Mouse (Mus musculus): ENCODE data around the gene Ddx39. TPM values are rescaled to one million over a fixed set of nuclear protein-coding genes. Genes with fewer than 3 reads are reported as not detected.

Ddx39 gene
- polyA plus RNA-seq, 1 experiment: 28.7 TPM

DNA sequence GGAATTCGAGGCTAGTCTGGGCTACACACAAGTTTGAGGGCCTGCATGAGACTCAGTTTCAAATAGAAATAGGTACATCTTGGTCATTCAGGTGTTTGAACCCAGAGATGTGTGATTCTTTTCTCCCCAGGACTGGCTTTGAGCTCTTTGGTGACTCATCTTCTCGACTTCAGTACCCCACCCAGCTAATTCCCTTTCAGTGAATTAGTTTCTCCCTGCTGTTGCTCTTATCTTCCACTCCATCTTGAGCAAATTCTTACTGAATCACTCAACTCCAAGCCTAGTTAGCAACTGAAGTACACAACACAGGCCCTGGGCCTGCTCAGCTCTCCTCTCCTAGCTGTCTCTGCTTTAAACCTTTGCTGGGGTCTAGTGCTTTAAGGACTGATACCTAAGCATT, 1.6 kb downstream of the Ddx39 start:
- TF ChIP-seq POLR2A (IDR thresholded peaks at IDR 0.05; ENCODE audit: low read depth, low read length) (no peak), CTCF (conservative IDR thresholded peaks at IDR 0.05; ENCODE audit: insufficient read depth, insufficient read length, low read depth, low read length) (no peak)
- Histone ChIP-seq H3K4me1 (ENCODE audit: control insufficient read depth, insufficient read depth, low read length) (peaks cover 10% of the 10 kb centered on the region; the same call in 1 of the 2 replicates), H3K27ac (ENCODE audit: insufficient read depth, low read depth, low read length) (no peak overlapping the region), H3K27me3 (replicated peaks; ENCODE audit: control insufficient read depth, insufficient read depth, low read length) (no peaks in the 10 kb centered on the region), H3K36me3 (ENCODE audit: control insufficient read depth, insufficient read depth, low read length) (no peaks in the 10 kb centered on the region), H3K4me3 (ENCODE audit: insufficient read depth, low read depth, low read length) (no peak overlapping the region)
- no peak for DNase-seq
- 59% methylated on average over 2 of the region's 2 CpGs for WGBS

- H3K4me1 ChIP-seq (ENCODE audit: control insufficient read depth, insufficient read depth, low read length): peaks cover 10% of the 10 kb centered on the region; the same call in 1 of the 2 replicates
- H3K27ac ChIP-seq (ENCODE audit: insufficient read depth, low read depth, low read length): no peak overlapping the region
- WGBS: 72% methylated on average over 2 of the region's 2 CpGs
- DNase-seq: no peak
- TF ChIP-seq CTCF (conservative IDR thresholded peaks at IDR 0.05; ENCODE audit: insufficient read depth, insufficient read length, low read depth, low read length) (no peak), POLR2A (IDR thresholded peaks at IDR 0.05; ENCODE audit: low read depth, low read length) (no peak)
- H3K36me3 ChIP-seq (ENCODE audit: control insufficient read depth, insufficient read depth, low read length): no peaks in the 10 kb centered on the region; the same call in 1 of the 2 replicates
- H3K27me3 ChIP-seq (replicated peaks; ENCODE audit: control insufficient read depth, insufficient read depth, low read length): no peaks in the 10 kb centered on the region
- no peak overlapping the region for H3K4me3 ChIP-seq (ENCODE audit: insufficient read depth, low read depth, low read length)
These were observed 4.1 kb downstream of the Ddx39 start for GRCm38 (mm10) chr8:83719048-83719447.

DNA sequence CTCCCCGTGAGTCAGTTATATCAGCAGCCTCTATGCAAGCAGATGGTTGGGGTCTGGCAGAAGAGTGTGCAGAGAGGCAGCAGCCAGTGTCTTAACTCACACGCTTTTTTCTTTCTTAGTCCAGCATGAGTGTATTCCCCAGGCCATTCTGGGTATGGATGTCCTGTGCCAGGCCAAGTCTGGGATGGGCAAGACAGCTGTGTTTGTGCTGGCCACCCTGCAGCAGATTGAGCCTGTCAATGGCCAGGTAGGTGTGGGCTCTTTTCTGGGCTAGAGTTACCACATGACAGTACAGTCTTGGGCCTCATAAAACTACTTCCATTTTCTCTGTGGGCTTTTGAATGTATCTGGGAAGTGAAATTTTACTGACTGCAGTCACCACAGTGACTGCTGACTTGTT, 4.7 kb downstream of the Ddx39 start:
- WGBS: 88% methylated on average over 2 of the region's 2 CpGs
- no peak for DNase-seq
- Histone ChIP-seq H3K4me3 (ENCODE audit: insufficient read depth, low read depth, low read length) (no peak overlapping the region), H3K4me1 (ENCODE audit: control insufficient read depth, insufficient read depth, low read length) (peaks cover 10% of the 10 kb centered on the region; the same call in 1 of the 2 replicates), H3K36me3 (ENCODE audit: control insufficient read depth, insufficient read depth, low read length) (no peaks in the 10 kb centered on the region; the same call in 1 of the 2 replicates), H3K27ac (ENCODE audit: insufficient read depth, low read depth, low read length) (no peak overlapping the region), H3K27me3 (replicated peaks; ENCODE audit: control insufficient read depth, insufficient read depth, low read length) (no peaks in the 10 kb centered on the region)
- TF ChIP-seq POLR2A (IDR thresholded peaks at IDR 0.05; ENCODE audit: low read depth, low read length): no peak
- no peak for TF ChIP-seq CTCF (conservative IDR thresholded peaks at IDR 0.05; ENCODE audit: insufficient read depth, insufficient read length, low read depth, low read length)

DNA sequence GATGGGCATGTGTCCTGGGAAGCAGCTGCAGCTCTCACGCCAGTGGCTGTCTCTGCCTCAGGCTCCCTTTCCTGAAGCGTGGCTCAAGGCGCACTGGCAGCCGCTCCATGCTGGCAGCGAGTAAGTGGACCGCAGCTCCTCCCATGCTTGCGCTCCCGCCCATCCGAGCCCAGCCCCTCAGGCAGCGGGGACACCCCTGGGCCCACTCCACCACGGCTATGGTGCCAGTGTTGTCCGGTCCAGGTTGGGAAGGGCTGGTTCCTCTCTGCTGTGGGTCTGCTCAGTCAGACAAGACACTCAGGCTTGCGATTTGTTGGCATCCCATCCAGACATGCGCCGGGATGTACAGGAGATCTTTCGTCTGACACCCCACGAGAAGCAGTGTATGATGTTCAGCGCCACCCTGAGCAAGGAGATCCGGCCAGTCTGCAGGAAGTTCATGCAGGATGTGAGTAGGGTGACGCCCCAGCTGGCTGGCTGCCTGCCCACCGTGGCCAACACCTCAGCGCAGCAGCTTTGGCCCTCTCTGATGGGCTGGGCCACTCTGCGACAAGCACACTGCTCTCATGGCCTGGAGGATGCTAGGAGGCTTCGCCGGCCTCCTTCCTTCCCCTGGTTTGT, 6.5 kb downstream of the Ddx39 start:
- DNase-seq: peak; percentile 92
- Histone ChIP-seq H3K4me1 (ENCODE audit: control insufficient read depth, insufficient read depth, low read length) (peaks cover 4% of the 10 kb centered on the region; the same call in 1 of the 2 replicates), H3K36me3 (ENCODE audit: control insufficient read depth, insufficient read depth, low read length) (no peaks in the 10 kb centered on the region; the same call in 1 of the 2 replicates), H3K27me3 (replicated peaks; ENCODE audit: control insufficient read depth, insufficient read depth, low read length) (no peaks in the 10 kb centered on the region), H3K4me3 (ENCODE audit: insufficient read depth, low read depth, low read length) (no peak overlapping the region), H3K27ac (ENCODE audit: insufficient read depth, low read depth, low read length) (peak overlapping the region; percentile 24; the same call in 1 of the 2 replicates)
- no peak for TF ChIP-seq POLR2A (IDR thresholded peaks at IDR 0.05; ENCODE audit: low read depth, low read length)
- WGBS: 71% methylated on average over 25 of the region's 25 CpGs

DNA sequence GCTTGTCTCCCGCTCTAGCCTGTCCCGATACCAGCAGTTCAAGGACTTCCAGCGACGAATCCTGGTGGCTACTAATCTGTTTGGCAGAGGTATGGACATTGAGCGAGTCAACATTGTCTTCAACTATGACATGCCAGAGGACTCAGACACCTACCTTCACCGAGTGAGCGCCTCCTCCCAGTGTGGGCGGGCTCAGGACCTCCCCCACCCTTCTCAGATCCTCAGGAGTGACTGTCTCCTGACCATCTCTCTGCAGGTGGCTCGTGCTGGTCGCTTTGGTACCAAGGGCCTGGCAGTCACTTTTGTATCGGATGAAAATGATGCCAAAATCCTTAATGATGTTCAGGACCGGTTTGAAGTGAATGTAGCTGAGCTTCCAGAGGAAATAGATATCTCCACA, 7.7 kb downstream of the Ddx39 start:
- H3K27ac ChIP-seq (ENCODE audit: insufficient read depth, low read depth, low read length): no peak overlapping the region
- TF ChIP-seq CTCF (conservative IDR thresholded peaks at IDR 0.05; ENCODE audit: insufficient read depth, insufficient read length, low read depth, low read length) (no peak), POLR2A (IDR thresholded peaks at IDR 0.05; ENCODE audit: low read depth, low read length) (no peak)
- DNase-seq: no peak
- no peaks in the 10 kb centered on the region; the same call in 1 of the 2 replicates for H3K36me3 ChIP-seq (ENCODE audit: control insufficient read depth, insufficient read depth, low read length)
- no peaks in the 10 kb centered on the region for H3K27me3 ChIP-seq (replicated peaks; ENCODE audit: control insufficient read depth, insufficient read depth, low read length)
- no peak overlapping the region for H3K4me3 ChIP-seq (ENCODE audit: insufficient read depth, low read depth, low read length)
- 89% methylated on average over 12 of the region's 12 CpGs for WGBS
- no peaks in the 10 kb centered on the region for H3K4me1 ChIP-seq (ENCODE audit: control insufficient read depth, insufficient read depth, low read length)

DNA sequence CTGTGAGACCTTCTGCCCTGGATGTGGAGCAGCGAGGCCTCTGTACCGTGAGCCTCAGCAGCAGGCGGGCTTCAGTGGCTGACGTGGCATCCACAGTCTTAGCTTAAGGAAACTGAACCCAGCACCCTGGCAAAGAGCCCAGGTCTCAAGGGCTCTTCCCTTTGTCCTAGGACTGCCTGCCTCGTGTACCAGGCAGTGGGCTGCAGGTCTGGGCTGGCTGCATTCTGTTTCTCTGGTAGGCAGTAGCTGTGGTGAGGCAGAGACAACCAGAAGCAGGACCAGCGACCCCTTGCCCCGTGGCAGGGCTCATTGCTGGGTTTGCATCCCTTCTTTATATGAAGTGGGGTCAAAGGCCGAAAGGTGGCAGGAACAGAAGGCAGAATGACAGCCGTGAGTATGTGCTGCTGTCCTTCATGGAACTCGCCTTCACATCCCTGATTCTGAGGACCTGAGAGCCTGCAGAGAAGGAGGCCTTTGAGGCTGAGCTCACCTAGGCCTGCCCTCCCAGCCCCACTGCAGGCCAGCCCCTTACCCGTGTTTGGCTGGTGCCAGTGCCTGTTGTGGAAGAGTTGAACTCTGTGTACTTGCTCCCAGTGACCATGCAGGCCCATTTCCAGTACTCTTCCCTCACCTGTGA, 8.6 kb downstream of the Ddx39 start:
- Histone ChIP-seq H3K4me3 (ENCODE audit: insufficient read depth, low read depth, low read length) (no peak overlapping the region), H3K4me1 (ENCODE audit: control insufficient read depth, insufficient read depth, low read length) (no peaks in the 10 kb centered on the region), H3K36me3 (ENCODE audit: control insufficient read depth, insufficient read depth, low read length) (no peaks in the 10 kb centered on the region; the same call in 1 of the 2 replicates), H3K27me3 (replicated peaks; ENCODE audit: control insufficient read depth, insufficient read depth, low read length) (no peaks in the 10 kb centered on the region), H3K27ac (ENCODE audit: insufficient read depth, low read depth, low read length) (no peak overlapping the region)
- DNase-seq: no peak
- WGBS: 73% methylated on average over 11 of the region's 11 CpGs
- TF ChIP-seq POLR2A (IDR thresholded peaks at IDR 0.05; ENCODE audit: low read depth, low read length) (no peak), CTCF (conservative IDR thresholded peaks at IDR 0.05; ENCODE audit: insufficient read depth, insufficient read length, low read depth, low read length) (no peak)

DNA sequence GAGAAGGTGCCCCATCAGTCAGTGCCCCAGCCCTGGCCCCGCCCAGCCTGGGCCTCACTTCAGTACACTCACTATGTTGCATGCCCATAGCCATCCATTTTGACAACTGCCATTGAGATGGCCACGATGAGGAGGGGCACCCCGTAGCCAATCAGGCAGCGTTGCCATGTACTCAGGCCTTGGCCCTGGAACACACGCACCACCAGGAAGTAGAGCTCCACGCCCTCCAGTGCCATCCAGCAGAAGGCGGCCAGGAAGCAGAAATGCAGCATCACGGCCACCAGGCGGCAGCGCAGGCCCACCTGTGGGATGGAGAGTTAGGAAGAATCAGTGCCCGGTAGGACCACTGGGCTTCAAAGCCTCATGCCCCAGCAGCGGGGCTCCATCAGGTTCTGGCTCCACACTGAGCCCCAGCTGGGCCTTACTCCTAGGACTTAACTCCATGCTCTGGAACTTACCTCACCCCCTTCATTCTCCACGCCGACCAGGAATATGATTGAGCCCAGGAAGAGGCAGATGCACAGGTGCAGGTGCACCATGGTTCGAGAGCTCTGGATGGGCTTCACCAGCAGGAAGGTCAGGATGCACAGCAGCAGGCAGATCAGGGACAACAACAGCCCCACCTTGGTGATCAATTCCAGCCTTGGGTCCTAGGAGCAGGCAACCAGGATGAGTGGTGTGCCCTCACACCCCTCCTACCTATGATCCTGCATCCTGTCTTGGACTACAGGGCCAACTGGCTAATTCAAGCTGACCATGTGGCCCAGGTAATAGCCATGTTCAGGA, 9.9 kb downstream of the Ddx39 start:
- DNase-seq: peak; percentile 82
- 39% methylated on average over 15 of the region's 15 CpGs for WGBS
- H3K4me3 ChIP-seq (ENCODE audit: insufficient read depth, low read depth, low read length): no peak overlapping the region
- H3K36me3 ChIP-seq (ENCODE audit: control insufficient read depth, insufficient read depth, low read length): no peaks in the 10 kb centered on the region; the same call in 1 of the 2 replicates
- H3K27me3 ChIP-seq (replicated peaks; ENCODE audit: control insufficient read depth, insufficient read depth, low read length): no peaks in the 10 kb centered on the region
- no peak overlapping the region for H3K27ac ChIP-seq (ENCODE audit: insufficient read depth, low read depth, low read length)
- H3K4me1 ChIP-seq (ENCODE audit: control insufficient read depth, insufficient read depth, low read length): no peaks in the 10 kb centered on the region
- TF ChIP-seq POLR2A (IDR thresholded peaks at IDR 0.05; ENCODE audit: low read depth, low read length) (no peak), CTCF (conservative IDR thresholded peaks at IDR 0.05; ENCODE audit: insufficient read depth, insufficient read length, low read depth, low read length) (peak; percentile 84)
